Mouse (Mus musculus): ENCODE measurements at regions not wholly inside any gene's neighbourhood (a gene's known extent, or its start where the extent isn't known, plus 50 kb on each side); places are given as distances from the start of the nearest gene placed in this dataset.
"Not testable (repeated sequence)": the region's sequence is repeated elsewhere in the genome, so short reads cannot be mapped to it uniquely, and the experiment has no call there.

GRCm38 (mm10) chr17:91238719-91239118 is 145.8 kb upstream of the Nrxn1 start:
- no peak for DNase-seq (ENCODE audit: low spot score in 2 of 2)
- intact Hi-C loops (cut with DNase I): no loop called here

GRCm38 (mm10) chr17:91236653-91237052 is 143.8 kb upstream of the Nrxn1 start:
- intact Hi-C loops (cut with DNase I); DNase-seq (ENCODE audit: low spot score in 2 of 2): not testable (repeated sequence)

DNA sequence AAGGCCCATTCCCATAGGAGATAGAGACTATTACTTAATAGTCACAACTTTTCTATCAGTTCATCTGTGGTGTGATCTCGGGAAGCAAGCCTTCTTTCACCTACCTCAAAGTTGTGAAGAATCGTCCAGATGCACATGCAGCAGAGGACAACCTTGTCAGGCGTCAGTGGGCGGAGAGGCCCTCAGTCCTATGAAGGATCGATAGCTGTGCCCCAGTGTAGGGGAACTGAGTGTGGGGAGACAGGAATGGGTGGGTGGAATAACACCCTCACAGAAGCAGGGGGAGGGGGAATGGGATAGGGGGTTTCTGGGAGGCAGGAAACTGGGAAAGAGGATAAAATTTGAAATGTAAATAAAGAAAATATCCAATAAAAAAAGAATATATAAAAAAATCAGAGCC is 133.5 kb upstream of the Nrxn1 start:
- intact Hi-C loops (cut with DNase I): no loop called here
- no peak for DNase-seq (ENCODE audit: low spot score in 2 of 2)

- intact Hi-C loops (cut with DNase I): no loop called here
- DNase-seq (ENCODE audit: low spot score in 2 of 2): no peak
Measured at GRCm38 (mm10) chr17:91225916-91226315, 133.0 kb upstream of the Nrxn1 start.

- no peak for DNase-seq (ENCODE audit: low spot score in 2 of 2)
- intact Hi-C loops (cut with DNase I): no loop called here
Measured at GRCm38 (mm10) chr17:91216429-91216828, 123.6 kb upstream of the Nrxn1 start.

GRCm38 (mm10) chr17:91182574-91182973 is 89.7 kb upstream of the Nrxn1 start:
- intact Hi-C loops (cut with DNase I): no loop called here

GRCm38 (mm10) chr17:91161834-91162233 is 69.0 kb upstream of the Nrxn1 start:
- intact Hi-C loops (cut with DNase I): no loop called here
- no peak for DNase-seq (ENCODE audit: low spot score in 2 of 2)

More at GRCm38 (mm10) chr17:91182574-91182973, 89.7 kb upstream of the Nrxn1 start:
- DNase-seq (ENCODE audit: low spot score in 2 of 2): no peak

All from left cerebral cortex, postnatal 36 days (tissue).